Mouse (Mus musculus) splenic B cell, adult 2 months (primary cell): ENCODE results near the gene Rnasek.

Experiments
- DNase-seq: peaks from one replicate; pipeline ENCODE4 v3.0.0-alpha.2; 2011; ENCODE audit warnings: low read depth, low spot score
- H3K27me3 ChIP-seq: 2 replicates; pipeline ENCODE4 v1.6.1; 2012; ENCODE audit warnings: mild to moderate bottlenecking, low read length, moderate library complexity, mixed read lengths; ENCODE audit not compliant: control insufficient read depth, poor library complexity, insufficient read depth, severe bottlenecking
- H3K36me3 ChIP-seq: 2 replicates; pipeline ENCODE4 v1.6.1; 2012; ENCODE audit warnings: mild to moderate bottlenecking, low read length, moderate library complexity, mixed read lengths; ENCODE audit not compliant: control insufficient read depth, poor library complexity, insufficient read depth, severe bottlenecking

Gene Rnasek

DNA sequence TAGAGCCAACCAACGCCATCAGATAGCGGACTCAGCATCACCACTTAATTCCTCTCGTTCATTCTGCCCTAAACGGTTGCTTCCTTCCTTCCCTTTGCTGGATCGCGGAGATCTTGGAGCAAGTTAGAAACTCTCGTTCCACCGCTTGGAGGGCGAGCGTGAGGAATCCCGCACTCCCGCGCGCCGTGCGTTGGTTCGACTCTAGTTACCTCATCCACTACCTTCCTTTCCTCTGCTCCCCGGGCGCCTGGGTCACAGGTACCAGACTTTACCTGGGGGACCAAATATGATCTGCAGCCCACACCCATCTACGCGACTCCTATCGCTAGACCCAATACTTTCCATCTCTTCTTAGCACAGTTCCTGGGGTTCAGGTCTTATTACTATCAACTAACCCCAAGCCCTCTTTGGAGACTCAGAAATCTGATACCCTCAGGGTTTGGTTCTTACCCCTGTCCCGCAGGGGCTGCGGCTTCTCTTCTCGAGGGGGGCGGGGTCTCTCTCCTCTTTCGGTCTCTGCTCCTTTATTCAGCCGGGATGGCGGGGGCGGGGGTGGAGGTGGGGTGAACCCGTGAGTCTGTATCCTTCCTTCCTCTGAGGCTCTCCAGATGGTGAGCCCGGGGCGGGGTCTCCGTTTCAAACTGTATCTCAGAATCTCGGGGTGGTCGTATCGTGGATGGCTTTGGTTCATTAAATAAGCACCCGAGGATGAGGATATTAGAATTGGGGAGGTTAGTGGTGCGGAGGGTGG, 10.2 kb downstream of the Rnasek start, which contains the start of gene Bcl6b:
Gene Bcl6b, minus strand, starts transcription at position 539 of the 751 bp plus-strand sequence.
- no peaks in the 10 kb centered on the region for H3K27me3 ChIP-seq
- DNase-seq, result peak; percentile 34
- H3K36me3 ChIP-seq, result no peaks in the 10 kb centered on the region

DNA sequence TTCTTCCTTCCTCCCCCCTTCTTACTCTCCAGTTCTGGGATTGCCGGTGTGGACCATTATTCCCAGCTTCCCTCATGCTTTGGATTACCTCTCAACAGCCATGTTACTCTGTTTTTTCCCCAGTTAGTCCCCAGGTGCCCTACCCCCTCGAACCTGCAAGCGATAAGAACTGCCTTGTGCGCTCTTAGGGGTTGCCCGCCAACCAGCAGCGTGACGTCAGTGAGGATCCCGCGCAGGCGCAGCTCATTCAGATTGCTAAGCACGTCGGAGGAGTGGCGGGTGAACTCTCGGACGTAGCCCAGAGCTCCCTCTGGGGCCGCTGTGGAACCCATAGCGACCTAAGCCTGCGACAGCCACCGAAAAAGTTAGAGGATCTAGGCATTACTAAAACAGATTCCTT, 10.8 kb downstream of the Rnasek start:
- DNase-seq, result peak; percentile 95
- Histone ChIP-seq H3K36me3 (no peaks in the 10 kb centered on the region), H3K27me3 (no peaks in the 10 kb centered on the region)

DNA sequence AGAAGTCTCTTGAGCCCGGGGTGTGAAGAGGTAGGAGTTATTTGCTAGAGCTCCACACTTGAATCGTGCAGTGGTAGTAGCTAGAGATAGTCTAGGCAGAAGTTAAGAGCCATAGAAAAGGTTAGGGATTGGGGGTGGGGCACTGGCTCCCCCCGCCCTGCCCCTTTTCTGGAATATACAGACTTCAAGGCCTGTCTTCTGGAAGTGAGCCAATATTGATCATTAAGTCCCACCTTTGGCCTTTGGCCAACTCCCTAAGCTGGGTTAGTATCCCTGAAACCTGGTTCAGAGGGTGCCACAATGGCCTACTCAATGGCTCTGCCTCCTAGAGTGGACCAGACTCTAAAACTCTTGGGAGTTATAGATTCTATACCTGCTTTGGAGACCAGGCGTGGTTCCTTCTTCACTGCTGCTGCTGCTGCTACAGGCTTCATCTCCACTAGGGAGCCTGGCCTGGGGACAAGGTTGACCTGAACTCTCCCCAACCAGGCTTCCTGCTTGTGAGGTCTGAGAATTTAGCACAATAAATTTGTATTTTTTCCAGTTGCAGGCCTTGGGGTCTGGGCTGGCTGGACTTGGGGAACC, 11.9 kb downstream of the Rnasek start:
- H3K36me3 ChIP-seq, result no peaks in the 10 kb centered on the region
- no peaks in the 10 kb centered on the region for H3K27me3 ChIP-seq
- no peak for DNase-seq

DNA sequence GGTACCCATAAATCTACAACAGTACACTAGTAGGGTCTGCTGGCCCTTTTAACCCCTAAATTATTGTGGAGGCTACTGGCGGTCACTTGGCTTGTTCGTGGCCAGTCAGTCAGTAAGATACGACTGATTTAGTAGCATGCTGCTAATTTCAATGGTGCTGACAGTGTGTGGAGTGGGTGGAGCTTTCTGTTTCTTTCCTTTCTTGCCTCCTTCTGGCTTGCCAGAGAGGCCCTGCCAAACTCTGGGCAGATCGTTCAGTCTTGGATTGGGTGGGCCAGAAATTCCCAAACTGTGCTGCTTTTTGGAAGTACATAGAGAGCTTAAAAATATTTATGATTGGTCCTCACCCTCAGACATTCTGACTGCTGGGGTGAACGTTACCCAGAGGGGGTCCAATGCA, 12.5 kb downstream of the Rnasek start:
- DNase-seq, result no peak
- H3K27me3 ChIP-seq, result no peaks in the 10 kb centered on the region
- no peaks in the 10 kb centered on the region for H3K36me3 ChIP-seq

DNA sequence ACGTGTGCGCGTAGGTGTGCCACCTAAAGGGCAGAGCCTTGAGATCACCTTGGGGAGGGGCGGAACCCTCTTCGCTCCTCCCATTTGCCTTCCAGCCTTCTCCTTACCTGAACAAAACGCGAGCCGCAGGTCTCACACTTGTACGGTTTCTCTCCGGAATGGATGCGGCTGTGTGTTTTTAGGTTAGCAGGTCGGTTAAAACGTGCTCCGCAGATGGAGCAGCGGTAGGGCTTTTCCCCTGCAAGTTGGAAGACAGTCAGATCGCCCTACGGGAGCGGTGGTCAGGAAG, 13.1 kb downstream of the Rnasek start:
- DNase-seq, result no peak
- Histone ChIP-seq H3K36me3 (no peaks in the 10 kb centered on the region), H3K27me3 (no peaks in the 10 kb centered on the region)

DNA sequence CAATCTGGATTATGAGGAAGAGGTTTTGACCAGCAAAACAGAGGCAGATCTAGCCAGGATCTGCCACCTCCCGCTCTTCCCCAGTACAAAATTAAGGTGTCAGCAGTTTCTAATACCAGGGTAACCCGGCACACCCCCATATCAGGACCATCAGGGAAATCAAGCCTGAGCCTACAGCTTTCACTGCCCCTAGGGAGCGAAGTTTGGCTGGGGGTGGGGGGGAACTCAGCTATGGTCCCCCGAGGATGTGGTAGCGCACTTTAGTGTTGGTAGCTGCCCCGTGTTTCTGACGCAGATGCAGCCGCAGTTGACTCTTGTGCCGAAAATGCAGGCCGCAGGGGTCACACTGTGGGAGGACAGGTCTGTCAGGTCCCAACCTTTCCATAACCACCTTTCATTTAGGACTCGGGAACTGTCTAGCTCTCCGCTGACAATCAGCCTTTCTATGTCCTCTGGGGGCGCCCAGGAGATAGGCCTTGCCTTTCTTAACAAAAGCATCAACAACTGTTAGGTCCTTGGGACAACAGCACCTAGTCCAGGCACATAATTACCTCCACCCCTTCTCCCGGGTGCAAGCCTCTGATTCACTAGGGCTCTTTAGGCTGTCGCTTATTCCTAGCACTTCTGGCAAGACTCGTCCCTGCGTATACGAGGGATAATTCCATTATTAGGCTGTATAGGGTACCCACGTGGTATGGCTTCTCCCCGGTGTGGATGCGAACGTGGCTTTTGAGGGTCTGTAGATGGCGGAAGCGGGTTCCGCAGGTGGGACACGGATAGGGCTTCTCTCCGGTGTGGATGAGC, 13.6 kb downstream of the Rnasek start:
- DNase-seq, result no peak
- H3K27me3 ChIP-seq, result no peaks in the 10 kb centered on the region
- no peaks in the 10 kb centered on the region for H3K36me3 ChIP-seq

DNA sequence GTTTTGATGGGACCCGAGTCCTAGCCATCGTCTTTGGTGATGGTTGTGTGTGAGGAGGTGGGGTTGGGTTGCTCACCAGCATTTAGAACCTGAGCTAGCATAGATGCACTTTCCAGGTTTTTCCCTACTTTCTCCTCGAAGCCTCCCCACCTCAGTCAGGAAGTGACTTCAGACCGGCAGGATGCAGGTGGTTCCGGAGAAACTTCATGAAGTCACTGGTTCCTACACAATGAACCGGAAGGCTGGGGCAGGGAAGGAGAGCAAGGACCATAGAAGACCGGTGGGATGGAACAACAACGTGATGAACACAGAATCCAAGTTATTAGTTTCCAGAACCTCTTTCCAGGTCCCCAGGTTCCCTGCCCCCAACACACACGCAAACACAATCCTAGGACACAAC, 15.9 kb downstream of the Rnasek start:
- no peak for DNase-seq
- Histone ChIP-seq H3K36me3 (no peaks in the 10 kb centered on the region), H3K27me3 (no peaks in the 10 kb centered on the region)

DNA sequence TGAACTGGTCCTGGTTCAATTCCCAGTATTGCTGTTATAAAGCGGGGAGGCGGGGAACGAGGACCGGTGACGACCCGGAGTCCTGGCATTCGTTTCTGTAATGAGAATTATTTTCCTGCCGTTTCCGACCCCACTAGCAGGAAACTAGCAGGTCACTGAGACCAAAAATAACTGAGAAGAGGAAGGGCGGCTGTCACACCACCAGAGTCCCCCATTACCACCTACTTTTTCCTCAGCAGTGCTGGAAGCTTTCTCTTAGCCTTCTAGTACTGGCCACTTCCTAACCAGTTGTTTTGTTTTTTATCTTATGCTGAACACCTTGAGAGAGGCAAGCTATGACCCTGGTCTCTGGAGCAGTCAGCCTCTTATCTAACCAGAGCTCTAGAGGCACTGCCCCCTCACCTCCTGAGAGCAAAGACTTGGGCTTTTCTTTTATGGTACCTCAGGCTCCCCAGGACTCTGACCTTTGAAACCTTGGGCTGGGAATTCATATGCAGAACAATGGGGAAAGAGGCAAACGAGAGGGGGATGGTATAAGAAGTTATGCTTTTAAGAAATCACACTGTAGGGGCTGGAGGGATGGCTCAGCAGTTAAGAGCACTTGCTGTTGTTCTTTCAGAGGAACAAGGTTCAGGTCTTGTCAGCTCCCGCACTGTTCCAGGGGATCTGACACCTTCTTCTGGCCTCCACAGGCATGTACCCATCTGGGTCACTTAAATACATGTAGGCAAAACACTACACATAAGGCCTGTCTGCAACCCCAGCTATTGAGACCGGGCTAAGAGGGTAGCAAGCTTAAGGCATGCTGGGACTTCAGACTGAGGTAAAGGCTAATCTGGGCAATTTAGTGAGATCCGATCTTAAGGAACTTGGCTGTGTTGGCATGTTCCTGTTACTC, 17.8 kb downstream of the Rnasek start:
- no peaks in the 10 kb centered on the region for H3K27me3 ChIP-seq
- H3K36me3 ChIP-seq, result no peaks in the 10 kb centered on the region
- DNase-seq, result no peak

DNA sequence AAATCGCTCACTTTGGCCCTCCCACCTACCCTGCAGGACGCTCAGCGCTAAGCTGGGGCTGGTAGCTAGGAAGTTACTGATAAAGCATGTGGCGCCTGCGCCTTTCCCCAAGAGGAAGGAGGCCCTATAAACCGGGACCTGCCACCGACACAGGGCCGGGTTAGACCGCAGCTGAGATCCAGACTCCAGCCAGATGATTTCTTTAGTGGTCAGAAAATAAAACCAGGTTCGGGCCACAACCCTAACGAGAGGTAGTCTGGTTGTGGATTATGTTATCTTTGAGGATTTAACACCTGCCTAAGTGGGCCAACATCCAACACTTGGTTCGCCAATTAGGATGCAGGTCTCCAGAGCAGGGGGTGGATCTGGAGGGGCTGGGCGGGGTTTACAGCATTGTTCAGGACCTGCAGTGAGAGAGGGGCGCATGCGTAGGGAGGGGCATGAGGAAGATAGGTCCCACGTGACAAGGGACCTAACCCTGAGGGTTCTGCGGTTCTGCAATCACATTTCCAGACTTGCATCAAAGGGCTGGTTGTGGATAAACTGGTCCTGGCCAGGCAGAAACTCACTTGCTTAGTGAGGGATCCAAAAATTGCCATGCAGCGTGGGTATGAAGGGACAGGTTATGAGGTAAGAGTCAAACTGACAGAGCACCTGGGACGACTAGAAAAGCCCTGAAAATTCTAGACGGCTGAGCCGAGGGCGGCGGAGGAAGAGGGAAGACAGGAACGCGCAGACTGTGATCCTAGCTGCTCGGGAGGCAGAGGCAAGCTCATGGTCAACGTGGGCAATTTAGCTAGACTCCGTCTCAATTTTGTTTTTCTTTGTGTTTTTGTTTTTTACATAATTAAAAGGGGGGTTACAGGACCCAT, 18.7 kb downstream of the Rnasek start, which contains the start of gene Slc16a13:
Gene Slc16a13, minus strand, starts transcription at position 334 of the 872 bp plus-strand sequence.
- H3K36me3 ChIP-seq, result no peaks in the 10 kb centered on the region
- no peaks in the 10 kb centered on the region for H3K27me3 ChIP-seq
- peak; percentile 96 for DNase-seq

DNA sequence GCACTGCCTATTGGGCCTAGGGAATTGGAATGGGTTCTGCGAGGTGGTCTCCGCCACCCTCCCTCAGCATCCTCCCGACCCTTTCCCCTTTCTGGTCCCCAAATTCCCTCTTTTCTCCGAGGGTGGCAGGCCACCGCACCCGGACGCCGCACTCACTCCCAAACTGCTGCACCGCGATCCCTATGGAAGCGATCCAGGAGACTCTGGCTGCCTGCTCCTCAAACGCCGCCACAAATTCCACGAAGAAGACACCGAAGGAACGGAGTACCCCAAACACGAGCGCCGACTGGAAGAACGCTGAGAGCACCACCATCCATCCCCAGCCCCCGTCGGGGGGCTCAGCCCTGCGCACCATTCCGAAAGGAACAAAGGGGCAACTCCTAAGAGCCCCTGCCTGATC, 19.3 kb downstream of the Rnasek start:
- no peak for DNase-seq
- Histone ChIP-seq H3K27me3 (no peaks in the 10 kb centered on the region), H3K36me3 (no peaks in the 10 kb centered on the region)

DNA sequence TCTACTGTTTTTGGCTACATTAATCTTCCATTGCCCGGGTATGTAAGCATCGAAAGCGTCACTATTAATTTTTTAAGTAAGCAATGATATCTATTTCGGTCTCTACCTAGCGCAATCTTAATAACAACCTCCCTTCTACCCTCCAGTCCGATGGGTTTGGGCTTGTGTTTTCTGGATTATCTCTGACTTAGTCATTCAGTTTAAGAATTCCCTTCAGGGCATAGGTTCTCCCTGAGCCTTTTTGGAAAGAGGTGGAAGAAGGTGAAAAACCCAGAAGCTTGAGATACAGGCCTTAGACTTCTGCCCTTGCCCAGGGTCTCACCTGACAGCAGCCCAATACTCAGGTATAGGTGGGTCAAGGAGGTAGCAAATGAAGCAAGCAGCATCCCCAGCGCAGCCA, 19.8 kb downstream of the Rnasek start:
- no peaks in the 10 kb centered on the region for H3K27me3 ChIP-seq
- no peak for DNase-seq
- no peaks in the 10 kb centered on the region for H3K36me3 ChIP-seq

DNA sequence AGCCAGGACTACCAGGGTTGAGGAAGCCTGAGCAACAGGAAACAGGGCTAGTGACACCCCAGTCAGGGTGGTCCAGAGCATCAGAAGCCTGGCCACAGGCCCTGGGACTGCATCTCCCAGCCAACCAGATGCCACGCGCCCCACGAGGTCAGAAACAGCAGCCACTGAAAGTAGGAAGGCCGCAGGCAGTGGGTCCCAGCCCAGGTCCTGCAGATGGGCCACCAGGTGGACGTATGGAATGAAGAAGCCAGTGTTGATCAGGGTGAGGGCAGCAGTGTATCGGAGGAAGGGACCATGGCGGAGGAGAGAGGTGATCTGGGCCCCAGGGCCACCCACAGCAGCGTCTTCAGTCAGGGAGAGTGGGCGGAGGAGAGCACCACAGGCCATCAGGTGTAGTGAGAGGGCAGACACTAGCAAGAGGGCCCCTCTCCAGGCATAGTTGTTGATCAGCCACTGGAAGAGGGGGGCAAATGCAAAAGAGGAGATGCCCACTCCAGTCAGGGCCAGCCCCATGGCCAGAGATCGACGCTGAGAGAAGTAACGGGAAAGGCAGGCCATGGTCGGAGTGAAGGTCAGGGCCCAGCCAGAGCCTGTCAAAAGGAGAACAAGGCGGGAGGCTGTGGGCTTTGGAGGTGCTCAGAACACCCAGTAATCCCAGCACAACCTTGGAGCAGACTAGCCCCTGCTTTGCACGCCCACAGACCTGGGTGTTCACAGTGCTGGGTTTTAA, 20.7 kb downstream of the Rnasek start:
- Histone ChIP-seq H3K27me3 (peaks cover 3% of the 10 kb centered on the region), H3K36me3 (no peaks in the 10 kb centered on the region)
- DNase-seq, result no peak

DNA sequence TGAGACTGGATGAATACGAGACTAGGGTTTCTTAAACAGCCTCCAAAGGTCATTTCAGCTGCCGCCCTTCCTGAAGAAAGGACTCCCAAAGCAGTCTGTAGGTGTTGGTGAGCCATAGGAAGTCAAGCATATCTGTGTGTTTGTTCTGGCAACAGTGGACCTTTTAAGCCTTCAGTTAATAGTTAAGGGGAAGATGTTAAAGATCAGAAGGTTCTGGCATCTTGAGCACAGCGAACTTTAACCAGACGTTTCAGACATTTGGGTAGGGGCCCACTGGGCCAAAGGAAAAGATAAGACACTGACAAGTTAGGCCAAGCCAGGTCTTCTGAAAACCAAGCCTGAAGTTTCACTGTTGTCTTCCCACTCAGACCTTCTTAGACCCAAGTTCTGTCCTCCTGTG, 21.6 kb downstream of the Rnasek start:
- DNase-seq, result no peak
- no peaks in the 10 kb centered on the region for H3K36me3 ChIP-seq
- peaks cover 3% of the 10 kb centered on the region for H3K27me3 ChIP-seq
